Mouse (Mus musculus) splenic B cell, adult 2 months (primary cell): ENCODE results near the gene Cnksr3.

ENCODE experiments used
- DNase-seq: peaks from one replicate; pipeline ENCODE4 v3.0.0-alpha.2; 2011; ENCODE audit warnings: low read depth, low spot score
- H3K27me3 ChIP-seq: 2 replicates; pipeline ENCODE4 v1.6.1; 2012; ENCODE audit warnings: mild to moderate bottlenecking, low read length, moderate library complexity, mixed read lengths; ENCODE audit not compliant: control insufficient read depth, poor library complexity, insufficient read depth, severe bottlenecking
- H3K36me3 ChIP-seq: 2 replicates; pipeline ENCODE4 v1.6.1; 2012; ENCODE audit warnings: mild to moderate bottlenecking, low read length, moderate library complexity, mixed read lengths; ENCODE audit not compliant: control insufficient read depth, poor library complexity, insufficient read depth, severe bottlenecking

Gene Cnksr3

GRCm38 (mm10) chr10:7144081-7144783, 67.8 kb downstream of the Cnksr3 start:
- H3K36me3 ChIP-seq, result no peaks in the 10 kb centered on the region
- no peaks in the 10 kb centered on the region for H3K27me3 ChIP-seq
- no peak for DNase-seq

- Histone ChIP-seq H3K36me3 (no peaks in the 10 kb centered on the region; the same call in none of the 2 replicates), H3K27me3 (no peaks in the 10 kb centered on the region)
- no peak for DNase-seq
Observed at GRCm38 (mm10) chr10:7142287-7142686, 69.8 kb downstream of the Cnksr3 start.

GRCm38 (mm10) chr10:7140282-7140681, 71.8 kb downstream of the Cnksr3 start:
- no peak for DNase-seq
- Histone ChIP-seq H3K27me3 (no peaks in the 10 kb centered on the region), H3K36me3 (no peaks in the 10 kb centered on the region; the same call in none of the 2 replicates)

- H3K36me3 ChIP-seq, result no peaks in the 10 kb centered on the region; the same call in none of the 2 replicates
- H3K27me3 ChIP-seq, result no peaks in the 10 kb centered on the region
- DNase-seq, result no peak
Observed at GRCm38 (mm10) chr10:7138049-7138448, 74.0 kb downstream of the Cnksr3 start.

- Histone ChIP-seq H3K36me3 (no peaks in the 10 kb centered on the region; the same call in none of the 2 replicates), H3K27me3 (no peaks in the 10 kb centered on the region)
- DNase-seq, result no peak
Observed at GRCm38 (mm10) chr10:7135751-7136150, 76.3 kb downstream of the Cnksr3 start.

GRCm38 (mm10) chr10:7133005-7133404, 79.0 kb downstream of the Cnksr3 start:
- no peaks in the 10 kb centered on the region for H3K27me3 ChIP-seq
- DNase-seq, result no peak
- H3K36me3 ChIP-seq, result no peaks in the 10 kb centered on the region; the same call in 1 of the 2 replicates

- H3K36me3 ChIP-seq, result no peaks in the 10 kb centered on the region; the same call in 1 of the 2 replicates
Observed at GRCm38 (mm10) chr10:7131441-7131840, 80.6 kb downstream of the Cnksr3 start.

GRCm38 (mm10) chr10:7127828-7128227, 84.2 kb downstream of the Cnksr3 start:
- no peaks in the 10 kb centered on the region for H3K27me3 ChIP-seq
- H3K36me3 ChIP-seq, result no peaks in the 10 kb centered on the region
- no peak for DNase-seq

More at GRCm38 (mm10) chr10:7131441-7131840, 80.6 kb downstream of the Cnksr3 start:
- DNase-seq, result no peak
- H3K27me3 ChIP-seq, result no peaks in the 10 kb centered on the region

- no peak for DNase-seq
Observed at GRCm38 (mm10) chr10:7126882-7127281, 85.2 kb downstream of the Cnksr3 start.

GRCm38 (mm10) chr10:7126287-7126686, 85.8 kb downstream of the Cnksr3 start:
- DNase-seq, result no peak
- Histone ChIP-seq H3K27me3 (no peaks in the 10 kb centered on the region), H3K36me3 (no peaks in the 10 kb centered on the region)

More at GRCm38 (mm10) chr10:7126882-7127281, 85.2 kb downstream of the Cnksr3 start:
- Histone ChIP-seq H3K36me3 (no peaks in the 10 kb centered on the region), H3K27me3 (no peaks in the 10 kb centered on the region)

GRCm38 (mm10) chr10:7124993-7125392, 87.0 kb downstream of the Cnksr3 start:
- Histone ChIP-seq H3K36me3 (no peaks in the 10 kb centered on the region), H3K27me3 (no peaks in the 10 kb centered on the region)
- DNase-seq, result no peak

GRCm38 (mm10) chr10:7122294-7122693, 89.7 kb downstream of the Cnksr3 start:
- Histone ChIP-seq H3K27me3 (no peaks in the 10 kb centered on the region), H3K36me3 (no peaks in the 10 kb centered on the region)
- no peak for DNase-seq

GRCm38 (mm10) chr10:7120206-7120605, 91.8 kb downstream of the Cnksr3 start:
- H3K36me3 ChIP-seq, result no peaks in the 10 kb centered on the region
- no peak for DNase-seq
- no peaks in the 10 kb centered on the region for H3K27me3 ChIP-seq

GRCm38 (mm10) chr10:7118258-7119077, 93.6 kb downstream of the Cnksr3 start:
- DNase-seq, result no peak
- Histone ChIP-seq H3K27me3 (no peaks in the 10 kb centered on the region), H3K36me3 (no peaks in the 10 kb centered on the region)

- H3K27me3 ChIP-seq, result no peaks in the 10 kb centered on the region
- DNase-seq, result no peak
- no peaks in the 10 kb centered on the region for H3K36me3 ChIP-seq
Observed at GRCm38 (mm10) chr10:7117785-7118184, 94.3 kb downstream of the Cnksr3 start.
